Mouse (Mus musculus): Measurements from ENCODE around the gene Dclre1a. TPM values are rescaled to one million over a fixed set of nuclear protein-coding genes. Genes with fewer than 3 reads are reported as not detected.
"Not testable (repeated sequence)": the region's sequence is repeated elsewhere in the genome, so short reads cannot be mapped to it uniquely, and the experiment has no call there.

The Dclre1a gene
- polyA plus RNA-seq, 1 experiment, result 0.14 TPM

GRCm38 (mm10) chr19:56535765-56536164 lies 12.3 kb downstream of the Dclre1a start:
- no peak for TF ChIP-seq GATA1 (IDR thresholded peaks at IDR 0.05; ENCODE audit: low read length)
- no peak for TF ChIP-seq TAL1 (IDR thresholded peaks at IDR 0.05; ENCODE audit: low read length)
- Histone ChIP-seq H3K36me3 (ENCODE audit: control insufficient read depth) (peaks cover 91% of the 10 kb centered on the region), H3K4me3 (replicated peaks) (no peak overlapping the region), H3K9me3 (ENCODE audit: control insufficient read depth, low read length) (no peaks in the 10 kb centered on the region), H3K4me1 (ENCODE audit: control insufficient read depth) (no peaks in the 10 kb centered on the region), H3K27me3 (ENCODE audit: control insufficient read depth) (no peaks in the 10 kb centered on the region)

- H3K36me3 ChIP-seq (ENCODE audit: control insufficient read depth), result peaks cover 84% of the 10 kb centered on the region
- no peaks in the 10 kb centered on the region for H3K9me3 ChIP-seq (ENCODE audit: control insufficient read depth, low read length)
- TF ChIP-seq GATA1 (IDR thresholded peaks at IDR 0.05; ENCODE audit: low read length) (no peak), TAL1 (IDR thresholded peaks at IDR 0.05; ENCODE audit: low read length) (no peak)
- no peaks in the 10 kb centered on the region for H3K27me3 ChIP-seq (ENCODE audit: control insufficient read depth)
- H3K4me3 ChIP-seq (replicated peaks), result no peak overlapping the region
- no peaks in the 10 kb centered on the region for H3K4me1 ChIP-seq (ENCODE audit: control insufficient read depth)
These were observed 13.0 kb downstream of the Dclre1a start for GRCm38 (mm10) chr19:56535064-56535463.

DNA sequence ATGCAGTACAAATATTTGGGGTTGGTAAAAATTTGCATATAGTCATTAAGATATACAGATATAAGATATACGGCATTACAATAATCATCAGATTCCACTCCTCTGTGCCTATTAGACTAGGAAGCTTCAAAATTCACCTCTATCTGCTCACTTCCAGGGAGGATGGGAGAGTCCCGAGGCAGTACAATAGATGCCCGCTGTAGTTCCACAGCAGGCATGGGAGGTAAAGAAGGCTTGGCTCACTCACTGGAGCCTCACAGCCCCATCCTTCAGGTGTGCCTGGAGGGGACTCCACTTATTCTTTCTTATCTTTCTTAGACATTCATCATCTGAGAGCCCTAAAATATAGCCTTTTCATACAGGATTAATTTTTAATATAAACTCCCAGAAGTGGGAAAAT lies 13.7 kb downstream of the Dclre1a start:
- H3K4me3 ChIP-seq (replicated peaks), result no peak overlapping the region
- no peaks in the 10 kb centered on the region for H3K4me1 ChIP-seq (ENCODE audit: control insufficient read depth)
- peaks cover 78% of the 10 kb centered on the region for H3K36me3 ChIP-seq (ENCODE audit: control insufficient read depth)
- no peaks in the 10 kb centered on the region for H3K27me3 ChIP-seq (ENCODE audit: control insufficient read depth)
- H3K9me3 ChIP-seq (ENCODE audit: control insufficient read depth, low read length), result no peaks in the 10 kb centered on the region
- TF ChIP-seq GATA1 (IDR thresholded peaks at IDR 0.05; ENCODE audit: low read length) (no peak), TAL1 (IDR thresholded peaks at IDR 0.05; ENCODE audit: low read length) (no peak)

GRCm38 (mm10) chr19:56533291-56534071 lies 14.5 kb downstream of the Dclre1a start:
- TF ChIP-seq GATA1 (IDR thresholded peaks at IDR 0.05; ENCODE audit: low read length), result no peak
- TF ChIP-seq TAL1 (IDR thresholded peaks at IDR 0.05; ENCODE audit: low read length), result no peak
- Histone ChIP-seq H3K9me3 (ENCODE audit: control insufficient read depth, low read length) (no peaks in the 10 kb centered on the region), H3K27me3 (ENCODE audit: control insufficient read depth) (no peaks in the 10 kb centered on the region), H3K4me3 (replicated peaks) (no peak overlapping the region), H3K4me1 (ENCODE audit: control insufficient read depth) (no peaks in the 10 kb centered on the region), H3K36me3 (ENCODE audit: control insufficient read depth) (peaks cover 72% of the 10 kb centered on the region)

DNA sequence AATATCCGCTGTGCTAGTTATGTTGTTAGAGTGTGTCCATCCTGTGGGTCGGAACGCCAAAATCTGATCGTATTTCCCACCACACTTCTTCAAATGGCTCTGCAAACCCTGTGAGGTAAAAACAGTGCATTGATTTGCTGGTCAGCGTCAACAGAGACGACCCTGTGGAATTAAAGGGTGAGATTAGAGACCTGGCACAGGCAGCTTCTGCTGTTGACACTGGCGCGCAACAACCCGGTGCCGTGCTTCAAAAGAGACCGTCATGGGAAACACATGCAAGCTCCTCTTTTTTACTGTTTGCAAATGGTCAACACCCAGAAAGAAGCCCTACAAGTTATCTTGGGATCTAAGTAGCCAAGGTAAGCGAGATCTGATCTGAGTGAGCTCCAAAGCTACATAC lies 16.8 kb downstream of the Dclre1a start:
- Histone ChIP-seq H3K4me3 (replicated peaks) (no peak overlapping the region), H3K27me3 (ENCODE audit: control insufficient read depth) (no peaks in the 10 kb centered on the region), H3K4me1 (ENCODE audit: control insufficient read depth) (no peaks in the 10 kb centered on the region), H3K9me3 (ENCODE audit: control insufficient read depth, low read length) (no peaks in the 10 kb centered on the region), H3K36me3 (ENCODE audit: control insufficient read depth) (peaks cover 51% of the 10 kb centered on the region)
- TF ChIP-seq GATA1 (IDR thresholded peaks at IDR 0.05; ENCODE audit: low read length) (no peak), TAL1 (IDR thresholded peaks at IDR 0.05; ENCODE audit: low read length) (no peak)

DNA sequence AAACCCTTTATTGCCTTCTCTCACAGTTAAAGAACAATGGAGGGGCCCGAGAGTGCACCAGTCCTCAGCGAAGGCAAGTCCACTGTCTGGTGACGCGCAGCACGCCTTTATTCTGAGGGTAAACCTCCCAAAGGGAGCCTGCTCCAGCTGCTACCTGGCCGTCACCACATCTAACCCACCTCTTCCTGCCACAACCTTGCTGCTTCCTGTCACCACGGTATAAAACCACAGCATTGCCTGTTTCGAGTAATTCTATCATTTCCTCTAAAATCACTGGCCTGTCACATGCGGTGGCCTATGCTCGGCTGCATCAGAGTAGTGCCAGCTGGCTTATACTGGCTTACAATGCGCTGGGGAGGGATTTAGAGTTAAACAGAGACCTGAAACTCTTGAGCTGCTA lies 17.5 kb downstream of the Dclre1a start:
- H3K27me3 ChIP-seq (ENCODE audit: control insufficient read depth); H3K4me3 ChIP-seq (replicated peaks); H3K9me3 ChIP-seq (ENCODE audit: control insufficient read depth, low read length); H3K4me1 ChIP-seq (ENCODE audit: control insufficient read depth): not testable (repeated sequence)
- peaks cover 44% of the 10 kb centered on the region for H3K36me3 ChIP-seq (ENCODE audit: control insufficient read depth)

GRCm38 (mm10) chr19:56519408-56519807 lies 28.6 kb downstream of the Dclre1a start:
- H3K4me1 ChIP-seq (ENCODE audit: control insufficient read depth); H3K36me3 ChIP-seq (ENCODE audit: control insufficient read depth); H3K4me3 ChIP-seq (replicated peaks); H3K9me3 ChIP-seq (ENCODE audit: control insufficient read depth, low read length); H3K27me3 ChIP-seq (ENCODE audit: control insufficient read depth): not testable (repeated sequence)

GRCm38 (mm10) chr19:56513527-56513926 lies 34.5 kb downstream of the Dclre1a start:
- not testable (repeated sequence) for H3K36me3 ChIP-seq (ENCODE audit: control insufficient read depth); H3K9me3 ChIP-seq (ENCODE audit: control insufficient read depth, low read length); H3K4me1 ChIP-seq (ENCODE audit: control insufficient read depth); H3K4me3 ChIP-seq (replicated peaks); H3K27me3 ChIP-seq (ENCODE audit: control insufficient read depth)

GRCm38 (mm10) chr19:56511207-56511606 lies 36.8 kb downstream of the Dclre1a start:
- H3K4me3 ChIP-seq (replicated peaks); H3K4me1 ChIP-seq (ENCODE audit: control insufficient read depth); H3K9me3 ChIP-seq (ENCODE audit: control insufficient read depth, low read length); H3K27me3 ChIP-seq (ENCODE audit: control insufficient read depth); H3K36me3 ChIP-seq (ENCODE audit: control insufficient read depth): not testable (repeated sequence)

DNA sequence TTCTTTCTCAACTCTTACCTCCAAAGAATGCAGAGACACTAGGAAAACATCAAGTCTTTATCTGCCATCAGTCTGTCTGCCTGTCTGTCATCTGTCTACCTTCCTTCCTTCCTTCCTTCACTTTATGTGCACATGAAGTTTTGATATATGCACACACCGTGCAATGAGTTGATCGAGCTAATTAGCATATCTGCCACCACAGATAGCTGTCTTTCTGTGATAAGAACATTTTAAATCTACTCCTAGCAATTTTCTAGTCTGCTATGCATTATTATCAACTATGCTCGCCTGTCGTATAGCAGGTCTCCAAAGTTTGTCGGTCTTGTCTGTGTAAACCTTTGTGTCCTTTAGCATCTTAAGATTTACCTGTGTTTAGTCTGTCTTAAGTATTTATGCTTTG lies 44.5 kb downstream of the Dclre1a start:
- H3K27me3 ChIP-seq (ENCODE audit: control insufficient read depth); H3K36me3 ChIP-seq (ENCODE audit: control insufficient read depth); H3K4me1 ChIP-seq (ENCODE audit: control insufficient read depth); H3K4me3 ChIP-seq (replicated peaks); H3K9me3 ChIP-seq (ENCODE audit: control insufficient read depth, low read length): not testable (repeated sequence)

DNA sequence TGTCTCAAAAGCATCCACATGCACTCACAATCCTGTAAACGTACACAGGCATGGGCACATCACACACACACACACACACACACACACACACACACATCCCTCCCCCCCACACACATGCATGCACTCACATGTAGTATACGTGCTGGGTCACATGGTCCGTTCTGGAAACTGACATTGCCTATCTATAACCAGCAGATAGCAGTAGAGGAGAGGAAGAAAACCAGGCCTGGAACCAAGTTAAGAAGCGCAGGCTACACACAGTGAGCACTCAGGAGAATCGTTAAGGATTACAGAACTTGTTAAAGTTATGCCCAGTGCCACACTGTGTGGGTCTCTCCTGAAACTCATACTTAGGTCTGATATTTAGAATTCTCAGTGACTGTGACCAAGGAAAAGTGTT lies 45.0 kb downstream of the Dclre1a start:
- not testable (repeated sequence) for H3K27me3 ChIP-seq (ENCODE audit: control insufficient read depth); H3K36me3 ChIP-seq (ENCODE audit: control insufficient read depth); H3K4me3 ChIP-seq (replicated peaks)

DNA sequence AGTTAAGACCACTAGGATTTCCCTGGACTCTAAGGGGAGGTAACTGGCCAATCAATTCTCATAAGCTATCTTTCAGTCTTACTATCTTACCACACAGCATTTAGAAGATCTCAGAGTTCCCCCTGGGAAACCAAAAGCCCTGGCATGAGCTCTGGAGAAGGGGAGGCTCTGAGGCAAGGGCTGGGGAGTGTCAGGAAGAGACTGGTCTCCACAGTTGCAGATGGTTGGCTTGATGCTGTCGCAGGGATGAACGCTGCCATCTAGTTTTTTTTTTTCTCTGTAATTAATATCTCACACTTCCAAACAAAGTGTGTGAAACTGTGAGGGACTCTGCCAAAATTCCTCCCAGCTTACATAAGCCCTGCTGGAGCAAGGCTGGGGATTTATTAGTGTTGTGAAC lies 53.9 kb downstream of the Dclre1a start:
- not testable (repeated sequence) for H3K36me3 ChIP-seq (ENCODE audit: control insufficient read depth); H3K27me3 ChIP-seq (ENCODE audit: control insufficient read depth); H3K4me3 ChIP-seq (replicated peaks); H3K9me3 ChIP-seq (ENCODE audit: control insufficient read depth, low read length); H3K4me1 ChIP-seq (ENCODE audit: control insufficient read depth)

More for the DNA sequence above, 45.0 kb downstream of the Dclre1a start:
- not testable (repeated sequence) for H3K9me3 ChIP-seq (ENCODE audit: control insufficient read depth, low read length); H3K4me1 ChIP-seq (ENCODE audit: control insufficient read depth)
